Mouse (Mus musculus): ENCODE results near the gene Vmp1. TPM values are rescaled to one million over a fixed set of nuclear protein-coding genes. Genes with fewer than 3 reads are reported as not detected.

Vmp1 gene
- polyA plus RNA-seq, 1 experiment from 2014 or later: 103 TPM

GRCm38 (mm10) chr11:86581250-86581753 lies 102.3 kb downstream of the Vmp1 start:
- Histone ChIP-seq H3K4me3 (replicated peaks; ENCODE audit: low read length) (no peak overlapping the region), H3K27me3 (replicated peaks; ENCODE audit: control insufficient read depth, insufficient read depth, low read length) (no peaks in the 10 kb centered on the region), H3K36me3 (ENCODE audit: control insufficient read depth, insufficient read depth) (no peaks in the 10 kb centered on the region), H3K4me1 (replicated peaks; ENCODE audit: control insufficient read depth, insufficient read depth, low read length) (no peaks in the 10 kb centered on the region), H3K4me2 (ENCODE audit: low read length) (no peak overlapping the region), H3K9ac (replicated peaks; ENCODE audit: low read depth, low read length) (no peak overlapping the region), H3K27ac (ENCODE audit: low read length) (no peak overlapping the region), H3K9me3 (ENCODE audit: control insufficient read depth, low read length) (no peaks in the 10 kb centered on the region)
- 73% methylated on average over 11 of the region's 11 CpGs for WGBS
- ATAC-seq: no peak

GRCm38 (mm10) chr11:86580319-86581113 lies 103.1 kb downstream of the Vmp1 start:
- Histone ChIP-seq H3K9ac (replicated peaks; ENCODE audit: low read depth, low read length) (no peak overlapping the region), H3K36me3 (ENCODE audit: control insufficient read depth, insufficient read depth) (no peaks in the 10 kb centered on the region), H3K4me3 (replicated peaks; ENCODE audit: low read length) (no peak overlapping the region), H3K27me3 (replicated peaks; ENCODE audit: control insufficient read depth, insufficient read depth, low read length) (no peaks in the 10 kb centered on the region), H3K4me2 (ENCODE audit: low read length) (no peak overlapping the region), H3K4me1 (replicated peaks; ENCODE audit: control insufficient read depth, insufficient read depth, low read length) (no peaks in the 10 kb centered on the region), H3K27ac (ENCODE audit: low read length) (no peak overlapping the region), H3K9me3 (ENCODE audit: control insufficient read depth, low read length) (no peaks in the 10 kb centered on the region)
- 91% methylated on average over 9 of the region's 9 CpGs for WGBS
- no peak for ATAC-seq

- H3K4me1 ChIP-seq (replicated peaks; ENCODE audit: control insufficient read depth, insufficient read depth, low read length): no peaks in the 10 kb centered on the region
- ATAC-seq: no peak
- H3K9me3 ChIP-seq (ENCODE audit: control insufficient read depth, low read length): no peaks in the 10 kb centered on the region
- 58% methylated on average over 10 of the region's 10 CpGs for WGBS
- no peak overlapping the region for H3K27ac ChIP-seq (ENCODE audit: low read length)
- H3K4me3 ChIP-seq (replicated peaks; ENCODE audit: low read length): no peak overlapping the region
- no peak overlapping the region for H3K9ac ChIP-seq (replicated peaks; ENCODE audit: low read depth, low read length)
- no peaks in the 10 kb centered on the region for H3K36me3 ChIP-seq (ENCODE audit: control insufficient read depth, insufficient read depth)
- H3K4me2 ChIP-seq (ENCODE audit: low read length): no peak overlapping the region
- H3K27me3 ChIP-seq (replicated peaks; ENCODE audit: control insufficient read depth, insufficient read depth, low read length): no peaks in the 10 kb centered on the region
Measured at GRCm38 (mm10) chr11:86579731-86580318, 103.8 kb downstream of the Vmp1 start.

- 76% methylated on average over 25 of the region's 25 CpGs for WGBS
- H3K4me2 ChIP-seq (ENCODE audit: low read length): no peak overlapping the region
Measured at GRCm38 (mm10) chr11:86578809-86579730, 104.6 kb downstream of the Vmp1 start.

GRCm38 (mm10) chr11:86578106-86578808 lies 105.4 kb downstream of the Vmp1 start:
- no peak overlapping the region for H3K9ac ChIP-seq (replicated peaks; ENCODE audit: low read depth, low read length)
- H3K36me3 ChIP-seq (ENCODE audit: control insufficient read depth, insufficient read depth): no peaks in the 10 kb centered on the region
- WGBS: 84% methylated on average over 6 of the region's 6 CpGs
- H3K4me3 ChIP-seq (replicated peaks; ENCODE audit: low read length): no peak overlapping the region
- H3K9me3 ChIP-seq (ENCODE audit: control insufficient read depth, low read length): no peaks in the 10 kb centered on the region
- H3K4me2 ChIP-seq (ENCODE audit: low read length): no peak overlapping the region
- H3K27ac ChIP-seq (ENCODE audit: low read length): no peak overlapping the region
- no peak for ATAC-seq
- H3K27me3 ChIP-seq (replicated peaks; ENCODE audit: control insufficient read depth, insufficient read depth, low read length): no peaks in the 10 kb centered on the region
- no peaks in the 10 kb centered on the region for H3K4me1 ChIP-seq (replicated peaks; ENCODE audit: control insufficient read depth, insufficient read depth, low read length)

More at GRCm38 (mm10) chr11:86578809-86579730, 104.6 kb downstream of the Vmp1 start:
- Histone ChIP-seq H3K9me3 (ENCODE audit: control insufficient read depth, low read length) (no peaks in the 10 kb centered on the region), H3K27me3 (replicated peaks; ENCODE audit: control insufficient read depth, insufficient read depth, low read length) (no peaks in the 10 kb centered on the region), H3K27ac (ENCODE audit: low read length) (no peak overlapping the region), H3K36me3 (ENCODE audit: control insufficient read depth, insufficient read depth) (no peaks in the 10 kb centered on the region), H3K4me3 (replicated peaks; ENCODE audit: low read length) (no peak overlapping the region), H3K9ac (replicated peaks; ENCODE audit: low read depth, low read length) (no peak overlapping the region), H3K4me1 (replicated peaks; ENCODE audit: control insufficient read depth, insufficient read depth, low read length) (no peaks in the 10 kb centered on the region)
- ATAC-seq: no peak

GRCm38 (mm10) chr11:86577231-86577630 lies 106.4 kb downstream of the Vmp1 start:
- 82% methylated on average over 4 of the region's 4 CpGs for WGBS
- no peaks in the 10 kb centered on the region for H3K36me3 ChIP-seq (ENCODE audit: control insufficient read depth, insufficient read depth)
- H3K27ac ChIP-seq (ENCODE audit: low read length): no peak overlapping the region

GRCm38 (mm10) chr11:86575632-86576378 lies 107.8 kb downstream of the Vmp1 start:
- Histone ChIP-seq H3K27me3 (replicated peaks; ENCODE audit: control insufficient read depth, insufficient read depth, low read length) (no peaks in the 10 kb centered on the region), H3K27ac (ENCODE audit: low read length) (no peak overlapping the region), H3K4me3 (replicated peaks; ENCODE audit: low read length) (no peak overlapping the region), H3K9me3 (ENCODE audit: control insufficient read depth, low read length) (no peaks in the 10 kb centered on the region), H3K9ac (replicated peaks; ENCODE audit: low read depth, low read length) (no peak overlapping the region), H3K4me1 (replicated peaks; ENCODE audit: control insufficient read depth, insufficient read depth, low read length) (no peaks in the 10 kb centered on the region), H3K4me2 (ENCODE audit: low read length) (no peak overlapping the region), H3K36me3 (ENCODE audit: control insufficient read depth, insufficient read depth) (no peaks in the 10 kb centered on the region)
- no peak for ATAC-seq
- 73% methylated on average over 7 of the region's 7 CpGs for WGBS

More at GRCm38 (mm10) chr11:86577231-86577630, 106.4 kb downstream of the Vmp1 start:
- H3K4me2 ChIP-seq (ENCODE audit: low read length): no peak overlapping the region
- no peaks in the 10 kb centered on the region for H3K4me1 ChIP-seq (replicated peaks; ENCODE audit: control insufficient read depth, insufficient read depth, low read length)
- no peaks in the 10 kb centered on the region for H3K27me3 ChIP-seq (replicated peaks; ENCODE audit: control insufficient read depth, insufficient read depth, low read length)
- H3K9me3 ChIP-seq (ENCODE audit: control insufficient read depth, low read length): no peaks in the 10 kb centered on the region
- H3K9ac ChIP-seq (replicated peaks; ENCODE audit: low read depth, low read length): no peak overlapping the region
- no peak overlapping the region for H3K4me3 ChIP-seq (replicated peaks; ENCODE audit: low read length)
- ATAC-seq: no peak

GRCm38 (mm10) chr11:86574408-86574807 lies 109.2 kb downstream of the Vmp1 start:
- H3K4me3 ChIP-seq (replicated peaks; ENCODE audit: low read length): no peak overlapping the region
- ATAC-seq: no peak
- H3K4me2 ChIP-seq (ENCODE audit: low read length): no peak overlapping the region
- no peaks in the 10 kb centered on the region for H3K4me1 ChIP-seq (replicated peaks; ENCODE audit: control insufficient read depth, insufficient read depth, low read length)
- H3K9ac ChIP-seq (replicated peaks; ENCODE audit: low read depth, low read length): no peak overlapping the region
- no peaks in the 10 kb centered on the region for H3K9me3 ChIP-seq (ENCODE audit: control insufficient read depth, low read length)
- H3K36me3 ChIP-seq (ENCODE audit: control insufficient read depth, insufficient read depth): no peaks in the 10 kb centered on the region
- no peaks in the 10 kb centered on the region for H3K27me3 ChIP-seq (replicated peaks; ENCODE audit: control insufficient read depth, insufficient read depth, low read length)
- WGBS: 85% methylated on average over 2 of the region's 2 CpGs
- no peak overlapping the region for H3K27ac ChIP-seq (ENCODE audit: low read length)
